24 mouse cellular contexts compared by ENCODE assay signal in genomic region chr2:126041237-126041636, GRCm38 (mm10). TPM values are rescaled to one million over a fixed set of nuclear protein-coding genes. Genes with fewer than 3 reads are reported as not detected.
DNase-seq lines count a peak whose midpoint lies in the region; ATAC-seq and TF ChIP-seq lines count a peak whose summit lies in the region.
"Had no signal": no experiment of that assay in that cellular context is flagged by ENCODE, and none has a peak within 500 bp of the region (broad histone marks: within the 10 kb centered on the region; RNA-seq: fewer than 3 reads in every experiment).

No protein-coding gene starts in this region.

- no peaks in the 10 kb centered on the region for H3K36me3 ChIP-seq in embryonic facial prominence, embryonic 14.5 days (ENCODE audit: control insufficient read depth, insufficient read depth, low read length)
- H3K36me3 ChIP-seq in embryonic facial prominence, embryonic 10.5 days (replicated peaks): no peaks in the 10 kb centered on the region
- no peaks in the 10 kb centered on the region for H3K36me3 ChIP-seq in limb, embryonic 13.5 days
- H3K36me3 ChIP-seq in limb, embryonic 10.5 days: no peaks in the 10 kb centered on the region
- H3K36me3 ChIP-seq in forebrain, embryonic 14.5 days (ENCODE audit: control insufficient read depth, insufficient read depth, low read length): no peaks in the 10 kb centered on the region
- H3K36me3 ChIP-seq: embryonic facial prominence, embryonic 12.5 days; embryonic facial prominence, embryonic 15.5 days; G1E had no signal

- no peak for DNase-seq in embryonic facial prominence, embryonic 14.5 days (ENCODE audit: low spot score)
- DNase-seq in embryonic facial prominence, embryonic 10.5 days (ENCODE audit: low spot score): no peak
- DNase-seq in limb, embryonic 10.5 days (ENCODE audit: low spot score): no peak
- DNase-seq in forebrain, embryonic 14.5 days (ENCODE audit: low spot score): no peak
- DNase-seq: adrenal gland, adult 8-10 months; adrenal gland, postnatal 14 days; adrenal gland, postnatal 36 days; B cell, adult 2 months; cerebellum, adult 11-12 months; cerebellum, adult 2 months; cerebellum, adult 9-10 months; cerebellum, postnatal 10 days; cerebellum, postnatal 25 days had no signal

- no peak overlapping the region for H3K9ac ChIP-seq in embryonic facial prominence, embryonic 14.5 days (ENCODE audit: low read depth, low read length)
- H3K9ac ChIP-seq in limb, embryonic 13.5 days: no peak overlapping the region
- H3K9ac ChIP-seq in forebrain, embryonic 14.5 days (ENCODE audit: low read length): no peak overlapping the region
- H3K9ac ChIP-seq: embryonic facial prominence, embryonic 12.5 days; embryonic facial prominence, embryonic 15.5 days; forebrain, embryonic 13.5 days had no signal

- H3K4me1 ChIP-seq in embryonic facial prominence, embryonic 14.5 days (ENCODE audit: control insufficient read depth, insufficient read depth, low read length): peaks cover 14% of the 10 kb centered on the region
- H3K4me1 ChIP-seq in embryonic facial prominence, embryonic 10.5 days: peaks cover 24% of the 10 kb centered on the region
- 0 out of 2 replicates have a peak, but pooled peaks cover 7% of the 10 kb centered on the region for H3K4me1 ChIP-seq in limb, embryonic 13.5 days
- H3K4me1 ChIP-seq in limb, embryonic 10.5 days: peaks cover 9% of the 10 kb centered on the region; the same call in 1 of the 2 replicates
- H3K4me1 ChIP-seq in embryonic fibroblast, embryonic 13.5 days (ENCODE audit: control insufficient read depth, insufficient read depth, low read length): peaks cover 19% of the 10 kb centered on the region
- no peaks in the 10 kb centered on the region for H3K4me1 ChIP-seq in forebrain, embryonic 14.5 days (ENCODE audit: control insufficient read depth, insufficient read depth, low read length)
- H3K4me1 ChIP-seq: embryonic facial prominence, embryonic 12.5 days had no signal

- no peak overlapping the region for H3K4me3 ChIP-seq in embryonic facial prominence, embryonic 14.5 days (ENCODE audit: low read depth, low read length)
- no peak overlapping the region for H3K4me3 ChIP-seq in embryonic facial prominence, embryonic 10.5 days
- no peak overlapping the region for H3K4me3 ChIP-seq in limb, embryonic 13.5 days
- no peak overlapping the region for H3K4me3 ChIP-seq in limb, embryonic 10.5 days
- H3K4me3 ChIP-seq in embryonic fibroblast, embryonic 13.5 days (ENCODE audit: insufficient read depth, low read length): no peak overlapping the region
- no peak overlapping the region for H3K4me3 ChIP-seq in forebrain, embryonic 14.5 days (ENCODE audit: low read depth, low read length)
- H3K4me3 ChIP-seq: embryonic facial prominence, embryonic 12.5 days; embryonic facial prominence, embryonic 15.5 days; forebrain, embryonic 13.5 days had no signal

- no peak for TF ChIP-seq CTCF in embryonic fibroblast, embryonic 13.5 days (IDR thresholded peaks at IDR 0.05; ENCODE audit: borderline replicate concordance, insufficient read depth, low read length)

- no peaks in the 10 kb centered on the region for H3K27me3 ChIP-seq in embryonic facial prominence, embryonic 14.5 days (replicated peaks; ENCODE audit: control insufficient read depth, insufficient read depth, low read length)
- no peaks in the 10 kb centered on the region for H3K27me3 ChIP-seq in embryonic facial prominence, embryonic 10.5 days (replicated peaks; ENCODE audit: low read depth, poor library complexity, severe bottlenecking)
- no peaks in the 10 kb centered on the region for H3K27me3 ChIP-seq in limb, embryonic 13.5 days
- H3K27me3 ChIP-seq in limb, embryonic 10.5 days (ENCODE audit: low read depth, poor library complexity, severe bottlenecking): no peaks in the 10 kb centered on the region
- no peaks in the 10 kb centered on the region for H3K27me3 ChIP-seq in forebrain, embryonic 14.5 days (replicated peaks; ENCODE audit: control insufficient read depth, insufficient read depth, low read length)
- H3K27me3 ChIP-seq: CH12.LX; embryonic facial prominence, embryonic 12.5 days; embryonic facial prominence, embryonic 15.5 days; forebrain, embryonic 13.5 days; Patski had no signal

- 83% methylated on average over 6 of the region's 6 CpGs for WGBS in embryonic facial prominence, embryonic 14.5 days
- WGBS in embryonic facial prominence, embryonic 10.5 days: 89% methylated on average over 6 of the region's 6 CpGs
- 80% methylated on average over 6 of the region's 6 CpGs for WGBS in limb, embryonic 13.5 days
- WGBS in limb, embryonic 10.5 days: 91% methylated on average over 6 of the region's 6 CpGs
- WGBS in forebrain, embryonic 14.5 days: 87% methylated on average over 6 of the region's 6 CpGs

- no peaks in the 10 kb centered on the region for H3K9me3 ChIP-seq in embryonic facial prominence, embryonic 14.5 days (ENCODE audit: control insufficient read depth, low read length)
- H3K9me3 ChIP-seq in embryonic facial prominence, embryonic 10.5 days: no peaks in the 10 kb centered on the region
- no peaks in the 10 kb centered on the region for H3K9me3 ChIP-seq in limb, embryonic 13.5 days
- no peaks in the 10 kb centered on the region for H3K9me3 ChIP-seq in limb, embryonic 10.5 days (replicated peaks)
- H3K9me3 ChIP-seq in forebrain, embryonic 14.5 days (replicated peaks; ENCODE audit: control insufficient read depth, low read length): no peaks in the 10 kb centered on the region
- H3K9me3 ChIP-seq: embryonic facial prominence, embryonic 12.5 days; embryonic facial prominence, embryonic 15.5 days; forebrain, embryonic 13.5 days; G1E had no signal

- ATAC-seq in embryonic facial prominence, embryonic 14.5 days (ENCODE audit: low read depth): 0 out of 2 replicates have a peak, but pooled peaks have one; percentile 50
- peak; percentile 36; the same call in 1 of the 2 replicates for ATAC-seq in limb, embryonic 13.5 days (ENCODE audit: low FRiP score, low read depth)
- no peak for ATAC-seq in forebrain, embryonic 14.5 days
- ATAC-seq: activated CD4-positive, CD25-positive, alpha-beta regulatory T cell, adult 4 months; CD4-positive, CD25-positive, alpha-beta regulatory T cell, adult 4 months; forebrain, embryonic 13.5 days; forebrain, embryonic 16.5 days; Patski had no signal

- no peak overlapping the region for H3K4me2 ChIP-seq in embryonic facial prominence, embryonic 14.5 days (ENCODE audit: low read depth, low read length)
- H3K4me2 ChIP-seq in limb, embryonic 13.5 days (replicated peaks): no peak overlapping the region
- no peak overlapping the region for H3K4me2 ChIP-seq in forebrain, embryonic 14.5 days (ENCODE audit: low read length)
- H3K4me2 ChIP-seq: embryonic facial prominence, embryonic 12.5 days; embryonic facial prominence, embryonic 15.5 days; forebrain, embryonic 13.5 days had no signal

- H3K27ac ChIP-seq in embryonic facial prominence, embryonic 14.5 days (replicated peaks; ENCODE audit: low read depth, low read length): no peak overlapping the region
- H3K27ac ChIP-seq in embryonic facial prominence, embryonic 10.5 days (replicated peaks): no peak overlapping the region
- no peak overlapping the region for H3K27ac ChIP-seq in limb, embryonic 13.5 days
- no peak overlapping the region for H3K27ac ChIP-seq in limb, embryonic 10.5 days
- peak overlapping the region; percentile 12; the same call in 1 of the 2 replicates for H3K27ac ChIP-seq in embryonic fibroblast, embryonic 13.5 days (ENCODE audit: insufficient read depth, low read length)
- no peak overlapping the region for H3K27ac ChIP-seq in forebrain, embryonic 14.5 days (ENCODE audit: low read depth, low read length)
- H3K27ac ChIP-seq: embryonic facial prominence, embryonic 12.5 days; embryonic facial prominence, embryonic 15.5 days; forebrain, embryonic 13.5 days had no signal

- no peak for TF ChIP-seq POLR2A in embryonic fibroblast, embryonic 13.5 days (IDR thresholded peaks at IDR 0.05; ENCODE audit: low read depth, low read length)

RNA-seq across cellular contexts. Expression of gene Fgf7, which starts 6.8 kb away (rescaled TPM):
- polyA plus RNA-seq in embryonic facial prominence, embryonic 14.5 days (2014; fragmentation: Nextera tagmentation; extraction: Ambion mirVana): 16.1 and 17.6 TPM in 2 replicates
- polyA plus RNA-seq in embryonic facial prominence, embryonic 10.5 days (2016; fragmentation: Nextera tagmentation; extraction: Ambion mirVana): 0.52 and 0.79 TPM in 2 replicates
- 11.1 and 13.2 TPM in 2 replicates for polyA plus RNA-seq in limb, embryonic 13.5 days (2015; fragmentation: Nextera tagmentation; extraction: Ambion mirVana)
- polyA plus RNA-seq in limb, embryonic 10.5 days (2016; fragmentation: Nextera tagmentation; extraction: Ambion mirVana): 0.51 TPM in 1 of 2 replicates, not detected in the other
- 70.8 and 94.4 TPM in 2 replicates for polyA plus RNA-seq in embryonic fibroblast, embryonic 13.5 days (2011; ENCODE audit: insufficient read length, low read depth, missing spikeins)
- 0.53 and 0.62 TPM in 2 replicates for polyA plus RNA-seq in forebrain, embryonic 14.5 days (2014; fragmentation: Nextera tagmentation; extraction: Ambion mirVana)
- polyA plus RNA-seq: CD4-positive, CD25-positive, alpha-beta regulatory T cell, adult 4 months; G1E had no signal
